Mouse (Mus musculus) yolk sac, embryonic 10.5 days (tissue): ENCODE measurements at regions not wholly inside any gene's neighbourhood (a gene's known extent, or its start where the extent isn't known, plus 50 kb on each side); places are given as distances from the start of the nearest gene placed in this dataset.

ENCODE experiments used
- DNase-seq: peaks from one replicate; pipeline ENCODE4 v3.0.0-alpha.2; 2017; ENCODE audit warnings: low spot score

DNA sequence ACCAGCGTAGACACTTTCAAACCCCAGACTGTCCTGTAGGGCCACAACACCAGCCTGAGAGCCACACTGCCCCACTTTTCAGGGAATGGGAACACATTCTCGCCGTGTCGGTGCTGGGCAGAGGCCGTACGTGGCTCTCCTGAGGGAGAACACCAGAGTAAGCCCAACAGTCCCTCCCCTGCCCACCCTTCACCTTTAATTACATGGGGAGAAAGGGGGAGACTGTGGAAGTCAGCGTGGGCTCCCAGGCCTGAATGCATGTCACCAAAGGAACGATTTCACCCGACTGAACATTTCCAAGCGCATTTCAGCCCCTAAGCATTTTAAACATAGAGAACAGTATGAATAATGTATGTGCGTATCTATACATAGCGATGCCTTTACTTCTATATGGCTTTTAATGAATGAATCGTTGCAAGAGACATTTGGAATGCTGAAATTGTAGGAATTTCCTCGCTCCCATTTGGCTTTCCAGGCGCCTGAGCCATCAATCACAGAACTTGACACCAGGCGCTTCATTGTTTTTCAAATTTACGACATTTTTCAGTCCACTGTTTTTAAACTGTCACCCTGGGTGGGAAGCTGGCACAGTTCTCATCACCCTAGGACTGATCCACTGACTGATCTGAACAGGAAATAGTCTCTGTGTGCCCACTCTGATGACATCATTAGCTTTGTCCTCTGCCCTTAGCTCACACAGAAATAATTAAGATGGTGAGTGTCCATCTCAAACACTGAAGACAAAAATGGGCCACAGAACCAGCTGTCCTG lies 152.3 kb downstream of the Atp23 start:
- DNase-seq: no peak

DNA sequence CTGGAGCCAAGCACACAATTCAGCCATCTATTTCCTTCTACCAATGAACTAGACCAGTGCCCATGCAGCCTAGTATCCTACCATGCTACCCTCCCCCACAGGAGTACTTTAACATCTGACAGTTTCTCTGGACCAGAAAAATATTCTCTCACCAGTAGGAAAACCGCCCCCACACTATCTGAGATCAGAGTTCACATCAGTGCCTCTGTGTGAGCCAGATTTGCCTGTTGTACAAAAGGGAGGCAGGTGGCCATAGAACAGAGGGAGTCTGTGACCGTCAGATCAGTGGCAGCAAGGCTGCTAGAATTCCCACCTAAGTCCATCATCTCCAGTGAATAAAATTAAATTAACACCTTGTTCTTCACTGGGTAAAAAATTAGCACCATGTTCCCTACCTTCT lies 166.5 kb downstream of the Atp23 start:
- DNase-seq: no peak

DNA sequence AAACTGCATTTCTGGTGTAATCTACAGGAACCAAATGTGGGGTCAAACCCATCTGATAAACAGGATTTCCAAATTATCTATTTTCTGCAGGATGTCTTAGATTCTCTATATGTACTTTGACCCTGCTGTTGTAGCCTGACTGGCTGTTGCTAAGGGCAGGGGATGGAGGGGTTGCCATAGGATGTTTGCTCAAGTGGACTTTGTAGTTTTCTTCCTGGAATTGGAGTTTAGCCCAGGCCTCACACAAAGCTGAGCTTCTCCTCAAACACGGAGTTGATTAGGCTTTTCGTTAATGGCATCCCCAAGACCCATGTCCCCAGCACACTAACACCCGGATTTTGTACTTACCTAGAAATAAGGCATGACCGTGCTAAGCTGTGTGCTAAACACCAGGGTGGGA lies 173.3 kb downstream of the Atp23 start:
- peak; percentile 73 for DNase-seq

DNA sequence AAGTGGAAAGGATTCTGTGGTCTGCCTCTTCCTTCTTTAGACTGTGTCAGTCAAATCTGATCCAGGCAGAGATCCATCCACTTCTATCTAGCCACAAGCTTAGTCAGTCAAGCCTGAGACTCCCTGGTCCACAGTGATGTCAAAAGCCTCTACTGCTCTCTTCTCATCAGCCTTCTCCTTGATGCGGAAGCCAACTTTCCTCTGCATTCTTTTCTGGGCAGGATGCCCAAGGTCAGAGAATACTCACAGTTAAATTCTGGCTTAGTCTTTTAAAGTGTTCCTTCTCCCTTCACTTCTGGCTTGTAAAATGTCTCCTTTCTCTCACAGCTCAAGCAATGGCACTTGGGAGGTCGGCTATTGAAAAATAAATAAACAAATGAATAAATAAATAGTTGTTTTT lies 183.2 kb downstream of the Atp23 start:
- DNase-seq: no peak

DNA sequence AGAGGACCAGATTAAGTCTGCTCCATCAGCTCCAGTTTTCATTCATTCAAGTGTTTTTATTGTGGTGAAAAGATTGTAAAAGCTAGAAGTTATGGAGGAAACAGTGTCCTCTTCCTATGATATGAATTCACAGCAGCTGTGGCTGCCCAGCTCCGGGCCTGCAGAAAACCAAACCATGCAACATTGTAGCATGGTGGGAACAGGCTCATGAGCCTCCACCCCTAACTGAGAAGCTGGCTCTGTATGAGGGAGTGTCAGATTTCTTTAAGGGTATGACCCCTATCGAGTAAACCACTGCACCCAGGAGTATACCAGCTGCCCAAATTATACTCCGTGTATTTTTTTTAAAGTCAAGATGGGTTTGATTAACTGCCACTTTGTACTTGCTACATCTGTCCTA lies 189.4 kb downstream of the Atp23 start:
- no peak for DNase-seq

DNA sequence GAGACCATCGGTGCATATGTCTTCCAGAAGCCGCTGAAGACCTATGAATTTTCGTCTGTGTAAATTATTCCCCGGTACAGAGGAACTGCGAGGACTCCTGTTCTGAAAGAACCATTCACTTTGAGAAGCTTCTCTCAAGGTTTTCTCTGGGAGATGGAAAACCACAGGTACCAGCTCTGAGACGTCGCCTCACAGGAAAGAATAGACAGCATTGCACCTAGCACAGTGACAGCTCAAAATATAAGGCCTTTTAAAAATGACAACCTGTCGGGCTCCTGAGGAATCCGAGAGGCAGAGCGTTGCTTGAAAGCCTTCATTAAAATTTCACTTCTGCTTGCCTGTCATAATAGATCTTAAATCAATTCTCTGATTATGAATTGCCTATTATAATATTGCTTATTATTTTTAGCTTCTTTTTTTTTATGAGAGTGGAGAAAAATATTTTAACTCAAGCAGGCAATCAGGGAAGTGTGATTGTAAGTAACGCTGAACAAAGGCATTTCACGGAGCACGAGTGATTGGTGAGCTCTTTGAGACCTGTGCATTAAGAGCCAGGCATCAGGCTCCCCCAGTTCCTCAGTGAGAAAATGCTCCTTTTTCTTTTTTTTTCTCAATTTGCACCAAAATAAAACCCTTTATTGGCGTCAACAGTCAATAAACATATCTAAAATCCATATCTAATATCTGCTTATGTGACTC lies 191.8 kb downstream of the Atp23 start:
- no peak for DNase-seq

DNA sequence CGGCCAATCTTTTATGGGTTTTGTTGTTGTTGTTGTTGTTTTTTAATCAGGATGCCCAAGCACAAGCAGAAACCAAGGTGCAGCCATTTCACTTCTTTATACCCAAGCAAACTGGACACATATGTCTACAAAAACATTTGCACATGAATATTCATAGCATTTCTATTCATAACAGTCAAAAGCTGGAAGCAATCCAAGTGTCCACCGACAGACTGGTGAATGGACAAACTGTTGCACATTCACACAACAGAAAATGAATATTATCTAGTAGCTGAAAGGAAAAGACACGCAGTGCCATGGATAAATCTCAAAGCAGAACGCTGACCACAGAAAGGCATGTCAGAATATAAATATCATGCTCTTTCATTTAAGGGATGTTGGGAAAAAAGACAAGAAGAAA lies 192.4 kb downstream of the Atp23 start:
- DNase-seq: no peak

DNA sequence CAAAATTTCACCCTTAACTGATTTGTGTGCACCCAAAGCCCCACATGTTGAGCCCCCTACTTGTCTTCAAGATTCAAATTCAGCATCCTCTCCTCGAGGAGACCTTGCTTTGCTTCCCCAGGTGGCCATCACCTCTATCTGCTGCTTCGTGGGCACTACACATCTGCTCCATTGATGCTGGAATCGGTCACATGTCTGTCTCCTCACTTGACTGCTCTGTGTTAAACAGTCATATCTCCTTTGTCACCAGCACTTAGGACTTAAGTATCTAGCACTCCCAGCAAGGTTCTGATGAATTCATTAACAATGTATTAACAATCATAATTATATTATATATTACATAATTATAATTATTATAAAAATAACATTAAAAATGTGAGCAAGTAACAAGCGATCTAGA lies 192.9 kb downstream of the Atp23 start:
- no peak for DNase-seq

DNA sequence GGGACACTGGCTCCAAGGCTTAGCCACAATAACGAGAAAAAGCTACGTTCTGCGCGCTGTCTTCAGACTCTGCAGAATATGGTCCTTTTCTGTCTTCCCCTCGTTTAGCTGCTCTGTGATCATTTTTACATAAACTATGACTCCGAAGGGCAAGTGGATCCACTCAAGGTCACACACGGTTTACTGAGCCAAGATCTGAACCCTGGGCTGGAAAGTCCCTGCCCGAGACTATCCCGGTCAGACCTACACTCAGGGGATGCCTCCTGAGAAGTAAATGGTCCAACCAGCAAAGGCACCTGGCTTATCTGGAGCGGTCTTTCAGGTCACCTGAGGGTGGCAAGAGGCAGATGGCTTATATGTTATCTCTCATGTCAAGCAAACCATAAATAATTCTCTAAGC lies 204.1 kb downstream of the Atp23 start:
- DNase-seq: no peak

DNA sequence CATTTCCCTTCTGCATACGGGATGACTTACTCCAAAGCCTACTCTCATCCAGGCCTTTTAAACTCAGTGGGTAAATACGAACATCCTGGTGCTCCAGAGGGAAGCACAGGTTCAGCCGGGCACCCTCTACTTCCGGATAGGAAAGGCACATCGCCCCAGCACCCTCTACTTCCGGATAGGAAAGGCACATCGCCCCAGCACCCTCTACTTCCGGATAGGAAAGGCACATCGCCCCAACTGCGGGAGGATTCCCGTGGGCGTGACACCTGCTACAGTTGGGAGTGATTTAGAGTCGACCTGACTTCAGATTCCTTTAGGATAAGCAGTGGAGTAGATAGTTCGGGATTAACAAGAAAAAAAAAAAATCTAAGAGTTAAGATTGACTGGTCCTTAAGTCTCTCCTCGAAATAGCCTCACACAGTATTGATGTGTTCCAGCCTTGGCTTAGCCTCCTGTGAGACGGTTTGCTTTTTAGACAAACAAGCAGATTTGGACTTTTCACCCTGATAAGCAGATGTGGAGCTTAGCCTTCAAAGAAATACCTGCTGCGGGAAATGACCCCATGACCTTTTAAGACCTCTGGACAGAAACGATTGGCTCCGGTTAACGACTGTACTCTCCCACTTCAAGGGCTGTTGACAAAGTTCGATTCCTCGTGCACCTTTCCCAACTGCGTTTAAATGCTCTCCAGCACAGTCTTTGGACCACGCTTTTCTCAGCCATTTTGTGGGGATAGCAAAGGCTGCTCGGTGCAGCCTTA lies 210.1 kb downstream of the Atp23 start:
- DNase-seq: peak; percentile 86

DNA sequence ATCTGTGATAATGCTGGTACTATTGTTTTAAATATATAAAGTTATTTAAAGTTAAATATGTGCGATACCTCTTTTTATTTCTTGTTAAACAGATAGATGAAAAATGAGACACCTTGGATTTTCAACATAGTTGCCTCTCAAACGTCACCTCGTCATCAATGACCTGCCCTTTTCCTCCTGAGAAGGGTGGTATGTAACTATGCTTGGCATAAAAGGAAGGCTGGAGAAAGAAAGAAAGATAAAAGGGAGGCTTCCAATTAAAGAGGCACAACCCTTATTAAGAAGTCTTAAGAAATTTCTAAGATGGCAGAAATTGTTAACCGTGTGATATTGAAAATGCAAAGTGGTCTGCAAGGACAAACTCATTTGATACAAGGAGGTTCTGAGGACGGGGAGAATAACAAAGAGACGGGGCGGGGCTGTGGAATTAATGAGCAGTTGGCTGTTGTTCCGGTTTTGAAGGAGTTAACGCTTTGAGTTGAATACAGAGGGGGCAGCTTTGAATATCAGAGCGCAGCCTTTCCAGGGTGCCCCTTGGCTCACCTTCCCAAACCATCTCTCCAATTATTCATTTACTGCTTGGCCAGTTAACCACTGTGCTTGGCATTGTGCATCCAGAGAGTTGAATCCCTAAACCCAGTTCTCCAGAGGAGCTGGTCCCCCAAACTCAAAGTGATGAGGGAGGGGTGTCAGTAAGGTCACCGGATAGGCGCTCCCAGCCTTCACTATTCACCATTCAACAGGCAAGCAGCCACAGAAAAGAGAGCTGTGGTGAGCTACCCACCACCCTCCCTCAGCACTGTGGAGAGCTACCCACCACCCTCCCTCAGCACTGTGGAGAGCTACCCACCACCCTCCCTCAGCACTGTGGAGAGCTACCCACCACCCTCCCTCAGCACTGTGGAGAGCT lies 220.6 kb downstream of the Atp23 start:
- DNase-seq: no peak

DNA sequence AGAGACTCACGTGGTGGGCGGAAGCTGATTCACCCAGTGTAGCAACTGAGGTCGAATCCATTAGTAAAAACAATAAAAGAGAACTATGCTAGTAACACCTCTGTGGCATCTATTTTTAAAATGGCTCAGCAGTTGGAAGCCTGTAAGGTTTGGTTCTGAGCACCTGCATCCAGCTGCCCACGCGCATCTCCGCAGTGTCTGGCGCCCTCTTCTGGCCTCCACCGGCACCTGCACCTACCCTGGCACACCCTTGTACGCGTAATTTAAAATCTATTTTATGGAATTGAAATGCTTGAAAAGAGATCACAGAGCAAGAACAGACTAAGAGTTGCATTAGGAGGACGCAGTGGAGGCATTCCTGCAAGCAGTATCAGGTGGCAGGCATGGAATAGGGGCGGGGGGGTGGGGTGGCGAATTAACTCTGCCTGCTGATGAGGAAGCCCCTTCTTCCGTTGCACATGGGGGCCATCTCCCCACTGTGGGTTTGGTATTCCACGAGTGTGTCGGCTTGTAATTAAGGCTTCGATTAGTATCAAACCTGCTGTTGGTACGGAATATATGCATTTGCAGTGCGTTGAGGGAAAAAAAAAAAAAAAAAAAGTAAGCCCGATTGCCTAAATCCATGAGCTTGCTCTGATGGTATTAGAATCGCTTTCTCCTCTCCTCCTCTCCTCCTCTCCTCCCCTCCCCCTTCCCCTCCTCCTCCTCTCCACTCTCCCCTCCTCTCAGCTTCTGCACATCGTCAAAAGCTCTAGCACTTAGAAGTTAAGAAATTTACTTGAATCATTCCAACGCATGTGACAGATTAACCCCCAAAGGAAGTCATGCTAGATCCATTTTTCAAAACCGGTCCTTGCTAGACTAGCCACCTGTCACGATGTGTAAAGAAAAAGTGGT lies 221.7 kb downstream of the Atp23 start:
- no peak for DNase-seq

DNA sequence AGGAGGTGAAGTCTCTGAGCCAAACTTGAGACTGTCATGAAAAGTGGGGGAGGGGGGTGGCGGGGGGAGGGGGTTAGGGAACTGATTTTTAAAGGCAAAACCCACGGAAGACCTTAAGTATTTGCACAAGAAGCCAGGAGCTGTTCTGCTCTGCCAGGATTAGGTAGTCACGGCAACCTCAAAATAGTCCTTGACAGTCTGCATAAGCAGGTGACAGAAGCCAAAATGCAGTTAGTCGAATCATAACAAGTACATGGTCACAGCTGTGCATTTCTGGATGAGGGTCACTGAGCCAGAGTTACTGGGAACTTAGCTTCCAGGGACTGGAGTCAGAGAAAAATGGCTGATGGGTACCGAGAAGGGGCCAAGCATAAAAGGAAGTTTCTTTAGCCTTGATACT lies 227.7 kb downstream of the Atp23 start:
- no peak for DNase-seq

DNA sequence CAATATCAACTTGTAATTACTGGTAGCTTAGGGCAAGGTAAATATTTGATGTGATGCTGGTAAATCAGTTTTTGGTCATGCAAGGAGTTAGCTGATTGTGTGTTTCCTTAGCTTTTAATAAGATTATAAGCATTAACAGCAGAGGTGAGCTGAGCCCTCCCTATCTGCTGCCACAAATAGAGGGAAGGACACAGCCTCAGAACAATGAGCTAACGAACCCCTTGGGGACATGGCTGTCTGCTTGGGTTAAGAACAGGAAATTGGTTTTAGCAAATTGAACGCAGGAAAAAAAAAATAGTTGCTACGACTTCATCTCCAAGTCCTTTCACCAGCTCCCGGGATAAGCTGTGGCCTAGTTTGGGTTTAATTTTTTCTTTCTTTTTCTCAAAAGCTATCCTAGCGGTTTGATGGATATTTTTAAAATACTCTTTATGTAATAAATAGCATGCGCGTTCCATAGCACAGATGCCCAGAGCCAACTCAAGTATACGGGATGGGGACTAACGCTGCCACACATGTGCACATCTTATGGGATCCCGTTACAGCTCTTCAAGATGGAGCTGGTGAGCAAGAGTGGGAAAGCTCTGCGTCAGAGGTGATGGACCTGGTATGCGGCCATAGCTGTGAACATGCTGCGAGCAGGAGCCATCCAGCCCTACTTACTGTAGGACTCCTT lies 236.6 kb downstream of the Atp23 start:
- no peak for DNase-seq

DNA sequence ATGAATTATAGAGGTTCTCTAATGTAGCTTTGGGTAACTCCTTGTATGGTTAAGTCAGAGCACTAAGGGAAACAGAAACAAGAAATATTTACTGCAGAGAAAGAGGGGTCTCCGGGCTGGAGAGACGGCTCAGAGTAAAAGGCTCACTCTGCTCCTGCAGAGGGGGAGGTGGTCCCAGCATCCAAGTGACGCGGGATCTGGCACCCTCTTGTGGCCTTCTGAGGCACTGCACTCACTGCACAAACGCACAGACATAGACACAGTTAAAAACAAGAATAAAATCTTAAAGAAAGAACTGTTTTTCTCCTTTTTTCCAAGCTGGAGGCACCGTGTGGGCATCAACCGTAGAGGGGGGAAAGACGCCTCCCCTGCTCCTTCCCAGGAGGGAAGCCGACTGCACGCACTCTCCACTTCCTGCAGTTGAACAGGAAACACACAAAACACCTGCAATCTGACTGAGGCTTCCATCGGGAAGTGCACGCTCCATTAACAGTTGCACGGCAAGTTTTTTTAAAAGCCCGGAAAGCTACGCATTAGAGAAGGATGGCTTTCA lies 237.6 kb downstream of the Atp23 start:
- DNase-seq: no peak

DNA sequence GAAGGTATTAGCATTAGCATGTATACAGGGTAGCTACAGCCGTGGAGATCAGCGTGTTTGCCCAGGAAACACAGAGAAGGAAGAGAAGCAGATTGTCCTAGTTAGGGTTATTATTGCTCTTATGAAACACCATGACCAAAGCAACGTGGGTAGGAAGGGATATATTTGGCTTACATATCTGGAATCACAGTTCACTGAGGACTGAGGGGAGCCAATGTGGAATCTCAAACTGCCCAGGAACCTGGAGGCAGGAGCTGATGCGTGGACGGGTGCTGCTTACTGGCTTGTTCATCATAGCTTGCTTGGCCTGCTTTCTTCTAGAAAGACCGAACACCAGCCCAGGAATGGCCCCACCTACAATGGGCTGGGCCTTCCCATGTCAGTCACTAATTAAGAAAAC lies 238.4 kb downstream of the Atp23 start:
- no peak for DNase-seq

DNA sequence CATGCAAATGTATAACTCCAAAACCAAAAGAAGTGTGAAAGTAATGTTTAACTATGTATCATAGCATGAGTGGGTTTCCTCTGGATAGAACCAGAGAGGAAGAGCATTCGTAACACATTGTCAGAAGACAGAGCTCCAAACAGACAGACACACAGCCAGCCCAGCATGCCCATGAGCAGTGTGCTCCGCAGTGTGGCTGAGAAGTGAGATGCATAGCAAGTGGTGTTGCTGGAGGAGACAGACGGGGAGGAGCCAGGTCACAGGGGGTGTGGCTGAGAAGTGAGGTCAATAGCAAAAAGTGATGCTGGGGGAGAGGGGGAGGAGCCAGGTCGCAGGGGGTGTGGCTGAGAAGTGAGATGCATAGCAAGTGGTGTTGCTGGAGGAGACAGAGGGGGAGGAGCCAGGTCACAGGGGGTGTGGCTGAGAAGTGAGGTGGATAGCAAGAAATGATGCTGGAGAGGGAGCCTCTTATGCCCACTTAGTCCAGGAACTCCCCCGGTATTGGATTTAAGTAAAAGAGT lies 240.0 kb downstream of the Atp23 start:
- no peak for DNase-seq

DNA sequence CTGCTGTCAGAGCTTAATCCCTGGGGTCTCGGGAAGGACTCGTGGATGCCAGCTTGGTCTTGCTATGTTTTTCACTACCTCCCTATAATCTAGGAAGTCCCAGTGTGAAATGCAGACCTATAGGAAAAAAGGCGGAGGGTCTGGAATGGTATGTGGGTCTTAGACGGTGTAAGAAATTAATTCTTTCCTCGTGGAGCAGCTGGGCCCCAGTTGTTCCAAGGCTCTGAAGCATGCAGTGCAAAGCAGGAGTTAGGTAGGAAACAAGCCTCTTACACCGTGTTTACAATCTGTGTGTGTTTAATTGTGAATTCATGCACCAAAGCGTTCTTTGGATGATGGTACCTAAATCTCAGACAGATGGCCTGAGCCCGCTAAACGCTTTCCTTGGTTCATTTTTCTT lies 241.1 kb downstream of the Atp23 start:
- DNase-seq: no peak

DNA sequence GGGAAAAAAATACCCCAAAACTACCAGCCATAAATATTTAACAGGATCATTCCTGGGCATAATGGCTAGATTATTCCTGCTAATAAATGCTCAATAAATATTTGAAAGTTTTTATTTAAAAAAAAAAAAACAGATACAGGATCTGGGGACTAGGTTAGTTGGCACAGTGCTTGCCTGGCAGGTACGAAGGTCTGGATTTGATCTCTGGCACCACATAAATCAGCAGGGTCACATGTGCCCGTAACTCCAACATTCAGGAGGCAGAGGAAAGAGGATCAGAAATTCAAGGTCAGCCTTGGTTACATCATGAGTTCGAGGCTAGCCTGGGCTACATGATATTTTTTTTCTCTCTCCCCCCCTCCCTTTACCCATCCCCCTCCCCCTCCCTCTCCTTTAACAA lies 248.5 kb downstream of the Atp23 start:
- DNase-seq: no peak

DNA sequence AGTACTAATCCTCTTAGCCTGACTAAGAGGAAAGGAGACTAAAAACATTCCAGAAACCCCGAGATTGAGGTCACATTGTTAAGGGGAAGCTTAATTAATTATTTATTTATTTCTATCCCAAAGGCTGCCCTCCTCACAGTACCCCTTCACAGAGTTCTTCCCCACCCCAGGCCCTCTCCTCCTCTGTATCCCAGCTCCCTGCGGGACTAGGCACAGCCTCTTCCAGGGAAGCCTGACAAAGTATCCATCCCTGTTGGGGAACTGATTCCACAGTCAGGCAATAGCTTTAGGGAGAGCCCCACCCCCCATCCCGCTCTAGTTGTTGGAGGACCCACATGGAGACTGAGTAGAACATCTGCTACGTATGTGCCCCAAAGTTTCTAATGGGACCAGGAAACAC lies 254.6 kb downstream of the Atp23 start:
- no peak for DNase-seq
